Mouse (Mus musculus): ENCODE results near the gene Foxg1. TPM values are rescaled to one million over a fixed set of nuclear protein-coding genes. Genes with fewer than 3 reads are reported as not detected.
A peak's percentile ranks its signal among the peaks of the same experiment; 100 is the strongest.

Foxg1 gene
- polyA plus RNA-seq (2012; rRNA removed): 68.4 and 69.9 TPM in 2 replicates

GRCm38 (mm10) chr12:49382565-49383520 lies at the start of gene Foxg1:
TSS of gene Foxg1 (plus strand) at chr12:49382660.
- DNase-seq (ENCODE audit: extremely low spot score in 1 of 2, low spot score in 1 of 2): peak in 1 of 2 experiments; percentile 74

- DNase-seq (ENCODE audit: extremely low spot score in 1 of 2, low spot score in 1 of 2): no peak
Measured at GRCm38 (mm10) chr12:49349697-49350096, 32.8 kb upstream of the Foxg1 start.

DNA sequence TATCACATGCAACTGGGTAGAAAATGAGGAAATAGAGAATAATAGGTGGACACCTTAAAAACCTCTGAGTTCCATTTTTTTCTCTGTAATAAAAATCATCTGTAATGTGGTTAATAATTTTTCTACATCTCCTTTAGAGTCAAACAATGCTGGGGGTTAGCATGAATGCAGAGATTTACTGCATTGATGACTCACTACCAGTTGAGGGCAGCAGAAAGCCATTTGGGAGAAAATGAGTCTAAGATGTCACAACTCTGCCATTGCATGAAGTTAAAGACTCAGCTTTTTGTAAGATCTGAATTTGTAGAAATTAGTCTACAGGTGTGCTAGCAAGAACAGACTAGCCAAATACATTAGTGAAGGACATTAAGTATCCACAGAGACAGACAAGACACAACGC lies 13.5 kb upstream of the Foxg1 start:
- DNase-seq (ENCODE audit: extremely low spot score in 1 of 2, low spot score in 1 of 2): peak in 1 of 2 experiments; percentile 63

GRCm38 (mm10) chr12:49372170-49372569 lies 10.3 kb upstream of the Foxg1 start:
- DNase-seq (ENCODE audit: extremely low spot score in 1 of 2, low spot score in 1 of 2): peak in 1 of 2 experiments; percentile 87

GRCm38 (mm10) chr12:49373176-49373575 lies 9.3 kb upstream of the Foxg1 start:
- DNase-seq (ENCODE audit: extremely low spot score in 1 of 2, low spot score in 1 of 2): no peak

DNA sequence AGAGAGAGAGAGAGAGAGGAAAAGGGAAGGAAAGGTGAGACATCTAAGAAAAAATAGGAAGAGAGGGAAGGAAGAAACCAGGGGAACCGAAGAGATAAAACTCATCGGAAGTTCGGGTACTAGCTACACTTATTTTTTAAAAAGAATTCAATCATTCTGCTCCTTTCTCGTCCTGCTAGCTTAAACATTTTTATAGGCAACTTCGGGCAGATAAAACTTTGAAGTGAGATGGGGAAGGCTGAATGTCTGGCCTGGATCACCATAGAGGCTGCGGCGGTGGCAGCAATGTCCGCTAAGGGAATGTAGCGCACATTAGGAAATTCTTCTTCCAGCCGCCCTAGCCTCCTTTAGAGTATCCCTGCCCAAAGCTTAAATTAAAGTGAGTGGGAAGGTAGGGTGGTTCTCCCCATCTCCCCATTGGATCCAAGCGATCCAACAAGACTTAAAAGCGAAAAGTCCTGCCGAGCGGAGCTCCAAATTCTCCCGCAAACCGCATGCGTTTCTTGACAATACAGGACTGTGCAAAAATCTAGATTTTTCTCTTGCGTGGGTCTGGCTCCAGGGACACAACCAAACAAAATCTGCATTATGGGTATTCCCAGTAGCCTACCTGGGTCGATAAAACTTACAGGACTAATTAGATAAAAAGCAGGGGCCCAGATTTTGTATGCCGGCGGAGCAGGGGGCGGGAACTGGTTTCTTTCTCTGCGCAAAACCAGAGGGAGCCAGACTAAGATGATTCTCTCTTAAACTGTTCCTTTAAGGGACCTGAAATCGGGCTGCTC lies 8.4 kb upstream of the Foxg1 start:
- peak in 1 of 2 experiments; percentile 39 for DNase-seq (ENCODE audit: extremely low spot score in 1 of 2, low spot score in 1 of 2)

DNA sequence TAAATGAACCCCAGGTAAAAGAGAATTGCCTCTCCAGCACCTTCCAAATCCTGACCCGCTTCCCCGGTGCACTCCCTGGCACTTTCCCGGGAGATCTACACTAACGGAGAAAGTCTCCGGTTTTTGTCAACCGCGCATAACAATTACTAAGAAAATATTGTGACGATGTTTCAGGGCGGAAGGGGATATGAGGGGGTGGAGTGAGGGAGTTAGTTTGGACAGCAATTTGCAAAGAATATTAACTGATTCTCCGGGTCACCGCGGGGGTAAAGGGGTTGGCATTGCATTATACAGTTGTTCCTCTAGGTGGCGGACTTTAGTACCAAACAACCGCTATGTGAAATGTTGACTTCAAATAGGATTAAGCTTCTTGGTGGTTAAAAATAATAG lies 7.9 kb upstream of the Foxg1 start:
- peak in 1 of 2 experiments; percentile 85 for DNase-seq (ENCODE audit: extremely low spot score in 1 of 2, low spot score in 1 of 2)

- peak in 1 of 2 experiments; percentile 39 for DNase-seq (ENCODE audit: extremely low spot score in 1 of 2, low spot score in 1 of 2)
Measured at GRCm38 (mm10) chr12:49375427-49376317, 6.8 kb upstream of the Foxg1 start.

- DNase-seq (ENCODE audit: extremely low spot score in 1 of 2, low spot score in 1 of 2): peak in 1 of 2 experiments; percentile 31
Measured at GRCm38 (mm10) chr12:49376318-49376992, 6.0 kb upstream of the Foxg1 start.

GRCm38 (mm10) chr12:49377281-49377970 lies 5.0 kb upstream of the Foxg1 start:
- DNase-seq (ENCODE audit: extremely low spot score in 1 of 2, low spot score in 1 of 2): peak in 1 of 2 experiments; percentile 75

GRCm38 (mm10) chr12:49378920-49379319 lies 3.5 kb upstream of the Foxg1 start:
- peak in 1 of 2 experiments; percentile 33 for DNase-seq (ENCODE audit: extremely low spot score in 1 of 2, low spot score in 1 of 2)

DNA sequence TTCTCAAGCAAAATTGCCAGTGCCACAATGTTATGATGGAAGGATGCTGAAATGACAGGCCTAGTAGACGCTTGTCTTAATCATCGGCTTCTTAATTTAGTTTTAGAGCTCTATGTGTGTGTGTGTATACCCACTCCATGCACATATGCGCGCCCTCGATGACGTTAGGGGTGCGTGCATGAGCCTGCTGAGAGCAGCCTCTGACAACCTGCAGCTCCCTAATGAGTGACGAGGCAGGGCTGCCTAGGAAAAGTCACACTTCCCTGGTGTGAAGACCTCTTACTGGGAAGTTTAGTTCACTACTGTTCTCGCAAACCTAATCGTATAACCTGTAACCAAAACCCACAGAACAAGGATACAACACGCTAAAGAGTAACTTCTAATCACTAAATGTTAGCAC lies 3.0 kb upstream of the Foxg1 start:
- DNase-seq (ENCODE audit: extremely low spot score in 1 of 2, low spot score in 1 of 2): peak in 1 of 2 experiments; percentile 67

- no peak for DNase-seq (ENCODE audit: extremely low spot score in 1 of 2, low spot score in 1 of 2)
Measured at GRCm38 (mm10) chr12:49380442-49380841, 2.0 kb upstream of the Foxg1 start.

GRCm38 (mm10) chr12:49381031-49381525 lies 1.4 kb upstream of the Foxg1 start:
- DNase-seq (ENCODE audit: extremely low spot score in 1 of 2, low spot score in 1 of 2): no peak

GRCm38 (mm10) chr12:49381721-49382365 lies 617 bp upstream of the Foxg1 start:
- peak in 1 of 2 experiments; percentile 70 for DNase-seq (ENCODE audit: extremely low spot score in 1 of 2, low spot score in 1 of 2)

- peak; percentile 87 to 93 for DNase-seq (ENCODE audit: extremely low spot score in 1 of 2, low spot score in 1 of 2)
Measured at GRCm38 (mm10) chr12:49383521-49384133, 1.2 kb downstream of the Foxg1 start.

- no peak for DNase-seq (ENCODE audit: extremely low spot score in 1 of 2, low spot score in 1 of 2)
Measured at GRCm38 (mm10) chr12:49384295-49384875, 1.9 kb downstream of the Foxg1 start.

All from frontal cortex, adult 2 months (tissue).